ENCODE assay signal across 8 mouse cellular contexts in the genomic region with DNA sequence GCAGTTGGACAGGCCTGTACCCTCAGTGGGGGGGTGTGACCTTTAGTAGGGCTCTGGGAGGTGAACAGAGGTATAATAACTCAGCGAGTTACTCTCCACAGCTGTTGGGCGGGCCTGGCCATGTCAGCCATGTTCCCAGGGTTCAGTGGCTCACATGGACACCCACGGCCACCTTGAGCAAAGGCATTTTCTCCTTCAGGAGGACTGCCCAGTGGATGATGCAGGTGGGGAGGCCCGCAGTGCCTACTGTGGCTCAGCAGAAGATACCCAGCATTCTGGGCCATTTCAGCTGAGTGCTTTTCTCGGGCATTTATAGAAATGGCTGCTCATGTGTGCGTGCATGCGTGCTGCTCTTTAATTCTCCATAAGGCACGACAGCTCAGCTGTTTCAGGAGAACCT. TPM values are rescaled to one million over a fixed set of nuclear protein-coding genes. Genes with fewer than 3 reads are reported as not detected.
DNase-seq lines count a peak whose midpoint lies in the region; ATAC-seq and TF ChIP-seq lines count a peak whose summit lies in the region.

No protein-coding gene starts in this region.

- no peaks in the 10 kb centered on the region for H3K36me3 ChIP-seq in heart, embryonic 11.5 days (ENCODE audit: control insufficient read depth, insufficient read depth, low read length)
- no peaks in the 10 kb centered on the region for H3K36me3 ChIP-seq in heart, embryonic 12.5 days
- H3K36me3 ChIP-seq in spleen, adult 2 months (ENCODE audit: control insufficient read depth, insufficient read depth, low read length), result no peaks in the 10 kb centered on the region
- H3K36me3 ChIP-seq in stomach, postnatal 0 days (ENCODE audit: control insufficient read depth, insufficient read depth, low read length), result no peaks in the 10 kb centered on the region
- H3K36me3 ChIP-seq in forebrain, embryonic 14.5 days (ENCODE audit: control insufficient read depth, insufficient read depth, low read length), result no peaks in the 10 kb centered on the region

- H3K27ac ChIP-seq in heart, embryonic 11.5 days (ENCODE audit: low read depth, low read length), result no peak overlapping the region
- no peak overlapping the region for H3K27ac ChIP-seq in heart, embryonic 12.5 days (ENCODE audit: poor library complexity, severe bottlenecking)
- no peak overlapping the region for H3K27ac ChIP-seq in spleen, adult 2 months (ENCODE audit: insufficient read depth, low read length)
- H3K27ac ChIP-seq in stomach, postnatal 0 days (replicated peaks), result no peak overlapping the region
- no peak overlapping the region for H3K27ac ChIP-seq in forebrain, embryonic 14.5 days (ENCODE audit: low read depth, low read length)

- H3K4me1 ChIP-seq in heart, embryonic 11.5 days (ENCODE audit: control insufficient read depth, insufficient read depth, low read length), result no peaks in the 10 kb centered on the region
- H3K4me1 ChIP-seq in heart, embryonic 12.5 days (replicated peaks), result peaks cover 21% of the 10 kb centered on the region
- H3K4me1 ChIP-seq in spleen, adult 2 months (ENCODE audit: control insufficient read depth, insufficient read depth, insufficient read length), result peaks cover 4% of the 10 kb centered on the region; the same call in 1 of the 2 replicates
- peaks cover 4% of the 10 kb centered on the region; the same call in 1 of the 2 replicates for H3K4me1 ChIP-seq in stomach, postnatal 0 days (replicated peaks; ENCODE audit: control insufficient read depth, insufficient read depth)
- peaks cover 7% of the 10 kb centered on the region; the same call in 1 of the 2 replicates for H3K4me1 ChIP-seq in forebrain, embryonic 14.5 days (ENCODE audit: control insufficient read depth, insufficient read depth, low read length)

- no peak for DNase-seq in spleen, adult 2 months (ENCODE audit: low read depth in 1 of 2, low spot score in 2 of 2)
- DNase-seq in spleen, postnatal 36 days (ENCODE audit: low spot score in 2 of 2), result no peak
- peak; percentile 90 for DNase-seq in kidney, adult 9 months
- DNase-seq in stomach, postnatal 0 days (ENCODE audit: low spot score), result no peak
- DNase-seq in frontal cortex, postnatal 14 days (ENCODE audit: low spot score in 2 of 2), result no peak
- no peak for DNase-seq in forebrain, embryonic 14.5 days (ENCODE audit: low spot score)

- no peak for TF ChIP-seq EP300 in stomach, postnatal 0 days (optimal IDR thresholded peaks at IDR 0.05)

- peaks cover 7% of the 10 kb centered on the region for H3K27me3 ChIP-seq in heart, embryonic 11.5 days (ENCODE audit: control insufficient read depth, insufficient read depth, low read length)
- peaks cover 10% of the 10 kb centered on the region; the same call in 1 of the 2 replicates for H3K27me3 ChIP-seq in heart, embryonic 12.5 days (replicated peaks)
- H3K27me3 ChIP-seq in spleen, adult 2 months (ENCODE audit: control insufficient read depth, insufficient read depth, low read length), result peaks cover 7% of the 10 kb centered on the region; the same call in 1 of the 2 replicates
- H3K27me3 ChIP-seq in stomach, postnatal 0 days (ENCODE audit: control insufficient read depth, insufficient read depth, low read length), result no peaks in the 10 kb centered on the region
- peaks cover 16% of the 10 kb centered on the region for H3K27me3 ChIP-seq in forebrain, embryonic 14.5 days (replicated peaks; ENCODE audit: control insufficient read depth, insufficient read depth, low read length)

- H3K4me3 ChIP-seq in heart, embryonic 11.5 days (ENCODE audit: low read depth, low read length), result no peak overlapping the region
- no peak overlapping the region for H3K4me3 ChIP-seq in heart, embryonic 12.5 days
- peak overlapping the region; percentile 3; the same call in 1 of the 2 replicates for H3K4me3 ChIP-seq in spleen, adult 2 months (ENCODE audit: extremely low read depth, insufficient read depth, insufficient read length)
- H3K4me3 ChIP-seq in stomach, postnatal 0 days (ENCODE audit: low read depth, low read length), result peak overlapping the region; percentile 96
- no peak overlapping the region for H3K4me3 ChIP-seq in forebrain, embryonic 14.5 days (ENCODE audit: low read depth, low read length)

- ATAC-seq in heart, embryonic 11.5 days (replicated peaks; ENCODE audit: insufficient number of reproducible peaks, low FRiP score, low TSS enrichment), result no peak
- no peak for ATAC-seq in heart, embryonic 12.5 days (ENCODE audit: insufficient number of reproducible peaks, low FRiP score)
- ATAC-seq in stomach, postnatal 0 days (ENCODE audit: low FRiP score, low TSS enrichment), result no peak
- ATAC-seq in forebrain, embryonic 14.5 days, result no peak

- no peak overlapping the region for H3K9ac ChIP-seq in heart, embryonic 11.5 days (ENCODE audit: low read depth, low read length)
- no peak overlapping the region for H3K9ac ChIP-seq in heart, embryonic 12.5 days
- peak overlapping the region; percentile 99 for H3K9ac ChIP-seq in stomach, postnatal 0 days (ENCODE audit: low read length)
- no peak overlapping the region for H3K9ac ChIP-seq in forebrain, embryonic 14.5 days (ENCODE audit: low read length)

- 76% methylated on average over 8 of the region's 8 CpGs for WGBS in heart, embryonic 11.5 days (ENCODE audit: insufficient replicate concordance)
- WGBS in heart, embryonic 12.5 days, result 77% methylated on average over 8 of the region's 8 CpGs
- 70% methylated on average over 8 of the region's 8 CpGs for WGBS in spleen, adult 2 months
- 74% methylated on average over 8 of the region's 8 CpGs for WGBS in stomach, postnatal 0 days
- WGBS in forebrain, embryonic 14.5 days, result 84% methylated on average over 8 of the region's 8 CpGs

- no peak for TF ChIP-seq CTCF in spleen, adult 2 months (IDR thresholded peaks at IDR 0.05; ENCODE audit: extremely low read depth, insufficient read depth, insufficient read length, insufficient replicate concordance)
- no peak for TF ChIP-seq CTCF in stomach, postnatal 0 days (IDR thresholded peaks at IDR 0.05; ENCODE audit: low read depth)

- no peaks in the 10 kb centered on the region for H3K9me3 ChIP-seq in heart, embryonic 11.5 days (replicated peaks; ENCODE audit: control insufficient read depth, low read length)
- H3K9me3 ChIP-seq in heart, embryonic 12.5 days (replicated peaks), result no peaks in the 10 kb centered on the region
- no peaks in the 10 kb centered on the region for H3K9me3 ChIP-seq in stomach, postnatal 0 days (ENCODE audit: control insufficient read depth, low read length)
- no peaks in the 10 kb centered on the region for H3K9me3 ChIP-seq in forebrain, embryonic 14.5 days (replicated peaks; ENCODE audit: control insufficient read depth, low read length)

- H3K4me2 ChIP-seq in heart, embryonic 11.5 days, result peak overlapping the region; percentile 12; the same call in 1 of the 2 replicates
- no peak overlapping the region for H3K4me2 ChIP-seq in heart, embryonic 12.5 days
- H3K4me2 ChIP-seq in stomach, postnatal 0 days (replicated peaks; ENCODE audit: low read depth), result peak overlapping the region; percentile 71
- no peak overlapping the region for H3K4me2 ChIP-seq in forebrain, embryonic 14.5 days (ENCODE audit: low read length)

- TF ChIP-seq POLR2A in spleen, adult 2 months (IDR thresholded peaks at IDR 0.05; ENCODE audit: low read depth, low read length), result no peak

RNA-seq across cellular contexts. Expression of a gene that starts 2.5 kb away (rescaled TPM):
- polyA plus RNA-seq in heart, embryonic 11.5 days (2014; fragmentation: Nextera tagmentation; extraction: Ambion mirVana), result 1.2 and 1.6 TPM in 2 replicates
- polyA plus RNA-seq in heart, embryonic 12.5 days (2016; fragmentation: Nextera tagmentation; extraction: Ambion mirVana), result 2.1 TPM in 2 replicates
- 6.3 and 9.2 TPM in 2 replicates for polyA plus RNA-seq in spleen, adult 2 months (2012; rRNA removed)
- polyA plus RNA-seq in stomach, postnatal 0 days (2015; fragmentation: Nextera tagmentation; extraction: Ambion mirVana), result 11.3 and 17.4 TPM in 2 replicates
- 0.97 and 1.1 TPM in 2 replicates for polyA plus RNA-seq in forebrain, embryonic 14.5 days (2014; fragmentation: Nextera tagmentation; extraction: Ambion mirVana)

Comparison
In these comparisons a context has a peak if more than half of its experiments do, and no peak if none do; other contexts are left out.
1. H3K4me2 ChIP-seq: peak in heart, embryonic 11.5 days (single experiment) and stomach, postnatal 0 days (single experiment); none in heart, embryonic 12.5 days (single experiment) and forebrain, embryonic 14.5 days (single experiment).
2. H3K4me3 ChIP-seq: peak in spleen, adult 2 months (single experiment) and stomach, postnatal 0 days (single experiment); none in heart, embryonic 11.5 days (single experiment), heart, embryonic 12.5 days (single experiment) and forebrain, embryonic 14.5 days (single experiment).